Mouse (Mus musculus) left cerebral cortex, postnatal 10 days (tissue): Measurements from ENCODE around the gene Camta2. TPM values are rescaled to one million over a fixed set of nuclear protein-coding genes. Genes with fewer than 3 reads are reported as not detected.
A peak's percentile ranks its signal among the peaks of the same experiment; 100 is the strongest.

Source experiments
- DNase-seq, 2 experiments: peaks; one replicate each; pipeline ENCODE4 v3.0.0; 2021 to 2022; ENCODE audit warnings: low spot score in 2 of 2, mixed read lengths in 1 of 2; ENCODE audit errors: extremely low spot score in 1 of 2
- intact Hi-C: fragments of 180-260 bp; cut with DNase I; formaldehyde crosslinking; loops from one replicate; pipeline ENCODE4 v1.15.1; 2025
- total RNA-seq, 2 experiments: library from RNA; stranded (reverse); gene quantifications; 2 replicates each; pipeline ENCODE4 v1.2.3; 2021

Gene Camta2
- 100 to 1,000 TPM; 151 to 152 TPM for total RNA-seq

DNA sequence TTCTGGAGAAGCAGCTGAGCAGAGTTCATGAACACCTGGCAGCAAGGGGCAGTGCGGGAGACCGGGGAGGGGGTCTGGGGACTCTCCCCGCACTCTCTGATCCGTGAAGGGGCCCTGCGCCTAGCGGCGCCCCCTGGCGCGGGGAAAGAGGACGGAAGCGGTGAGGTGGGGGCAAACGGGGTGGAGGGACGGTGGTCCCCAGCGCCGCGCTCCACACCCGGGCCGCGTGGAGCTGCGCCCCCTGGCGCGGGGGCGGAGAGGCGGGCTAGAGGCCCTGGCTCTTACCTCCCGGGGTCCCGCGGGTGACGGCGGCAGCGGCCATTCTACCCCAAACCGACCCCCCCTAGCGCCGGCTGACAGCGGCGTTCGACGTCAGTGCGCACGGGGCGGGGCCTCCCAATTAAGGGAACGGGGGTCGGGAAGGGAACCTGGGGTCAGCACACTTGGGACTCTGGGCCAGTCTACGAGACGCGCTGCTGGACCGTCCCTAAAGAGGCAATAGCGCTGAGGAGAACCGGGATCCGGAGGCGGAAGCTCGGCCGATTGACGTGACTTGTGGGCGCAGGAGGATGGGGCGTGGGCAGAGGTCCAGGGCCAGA is at the start of gene Camta2:
TSS of gene Camta2 (minus strand) at position 505 of the 599 bp plus-strand sequence.
- peak; percentile 78 to 95 for DNase-seq
- intact Hi-C loops: loop anchor here (5.0 kb wide), 1 partner anchor 65 kb away; no protein-coding TSS in a partner anchor

DNA sequence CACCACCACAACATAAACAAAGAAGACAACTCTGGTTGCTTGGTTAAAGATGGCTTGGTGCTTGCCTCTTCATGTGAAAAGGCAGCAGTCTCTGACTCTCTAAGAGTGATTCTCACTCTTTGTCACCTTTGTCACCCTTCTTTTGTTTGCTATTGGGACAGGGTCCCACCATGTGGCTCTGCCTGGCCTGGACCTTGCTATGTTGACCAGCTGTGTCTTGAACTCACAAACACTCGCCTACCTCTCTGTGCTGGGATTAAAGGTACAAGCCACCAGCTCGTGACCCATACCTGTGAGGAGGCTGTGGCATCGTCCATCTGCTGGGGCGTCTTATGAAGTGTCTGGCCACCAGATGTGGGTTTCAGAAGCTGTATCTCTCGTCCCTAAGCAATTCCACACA is 45.4 kb upstream of the Camta2 start:
- DNase-seq: no peak
- intact Hi-C loops: no loop called here

DNA sequence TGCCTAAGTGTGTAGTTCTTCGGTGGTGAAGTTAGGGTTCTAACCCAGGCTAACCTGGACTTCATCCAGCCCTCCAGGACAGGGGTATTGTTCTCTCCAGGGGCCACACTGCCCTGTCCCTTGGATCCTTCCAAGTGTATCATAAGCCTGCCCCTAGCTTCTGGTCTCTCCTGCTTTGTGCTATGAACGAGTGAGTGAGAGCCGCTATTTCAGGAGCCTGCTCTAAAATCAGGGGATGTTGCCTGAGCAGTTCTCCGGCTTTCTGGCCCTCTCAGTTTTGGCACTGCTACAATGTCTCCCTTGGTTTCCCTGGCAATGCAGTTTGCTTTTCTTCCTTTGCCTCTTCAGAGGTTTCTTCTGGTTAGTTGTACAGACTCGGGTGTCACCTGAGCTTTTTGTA is 43.3 kb upstream of the Camta2 start:
- intact Hi-C loops: no loop called here
- peak in 1 of 2 experiments; percentile 77 for DNase-seq

DNA sequence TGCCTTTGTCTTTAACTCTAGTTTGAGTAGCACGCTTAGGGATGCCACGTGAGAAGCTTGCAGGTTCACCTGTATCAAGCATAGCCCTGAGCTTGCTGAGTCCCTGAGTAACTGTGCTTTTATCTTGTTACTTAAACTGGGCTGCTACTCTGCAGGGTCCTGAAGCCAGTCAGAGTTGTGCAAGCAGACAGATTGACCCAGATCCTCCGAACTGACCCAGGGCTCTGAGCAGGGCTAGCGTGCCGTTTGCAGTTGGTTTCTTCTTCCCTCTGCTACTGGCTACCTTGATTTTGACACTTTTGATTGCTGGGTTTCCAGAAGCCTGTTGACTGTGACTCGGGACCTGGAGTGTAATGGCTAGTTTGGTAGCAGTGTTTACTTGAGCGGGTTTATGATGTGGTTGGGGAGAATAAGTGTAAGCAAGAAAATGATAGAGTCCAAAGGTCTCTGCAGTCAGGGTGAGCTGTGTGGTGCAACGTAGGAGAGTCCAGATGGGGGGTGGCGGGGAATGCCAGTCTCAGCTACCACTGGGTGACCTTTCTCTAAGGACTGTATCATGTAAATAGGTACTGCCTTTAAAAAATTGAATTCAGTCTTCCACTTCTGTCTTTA is 42.6 kb upstream of the Camta2 start:
- intact Hi-C loops: no loop called here
- no peak for DNase-seq

DNA sequence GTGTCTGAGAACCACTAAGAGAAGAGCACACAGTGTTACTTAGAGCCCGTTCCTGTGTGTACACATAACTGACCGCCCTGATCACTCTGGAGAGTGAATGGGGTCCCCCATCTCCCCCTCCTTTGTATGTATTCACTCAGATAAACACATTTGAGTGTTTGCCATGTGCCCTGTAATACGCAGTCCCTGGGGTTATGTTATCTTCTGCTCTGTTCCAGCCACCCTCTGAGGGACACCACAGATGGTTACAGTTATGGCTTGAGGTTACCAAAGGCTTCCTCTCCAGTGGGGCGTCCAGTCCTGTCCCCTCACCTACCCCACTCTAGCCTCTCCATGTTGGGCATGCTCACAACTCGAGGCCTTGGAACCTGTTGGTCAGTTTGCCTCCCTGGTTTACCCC is 39.5 kb upstream of the Camta2 start:
- no peak for DNase-seq
- intact Hi-C loops: no loop called here

DNA sequence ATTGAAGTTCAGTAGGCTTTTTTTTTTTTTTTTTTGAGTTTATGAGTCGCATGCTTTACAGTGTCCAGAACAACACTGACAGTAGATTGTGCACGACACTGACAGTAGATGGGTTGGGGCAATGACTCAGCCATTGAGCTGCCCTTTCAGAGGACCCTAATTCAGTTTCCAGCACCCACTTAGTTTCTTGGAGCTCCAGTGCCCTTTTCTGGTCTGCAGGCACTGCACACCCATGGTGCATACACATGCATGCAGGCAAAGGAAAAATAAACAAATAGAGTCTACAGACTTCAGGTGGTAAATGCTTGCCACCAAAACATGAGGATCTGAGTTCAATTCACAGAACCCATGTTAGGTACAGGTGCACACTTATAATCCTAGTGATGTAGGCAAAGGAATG is 38.7 kb upstream of the Camta2 start:
- intact Hi-C loops: no loop called here
- no peak for DNase-seq

DNA sequence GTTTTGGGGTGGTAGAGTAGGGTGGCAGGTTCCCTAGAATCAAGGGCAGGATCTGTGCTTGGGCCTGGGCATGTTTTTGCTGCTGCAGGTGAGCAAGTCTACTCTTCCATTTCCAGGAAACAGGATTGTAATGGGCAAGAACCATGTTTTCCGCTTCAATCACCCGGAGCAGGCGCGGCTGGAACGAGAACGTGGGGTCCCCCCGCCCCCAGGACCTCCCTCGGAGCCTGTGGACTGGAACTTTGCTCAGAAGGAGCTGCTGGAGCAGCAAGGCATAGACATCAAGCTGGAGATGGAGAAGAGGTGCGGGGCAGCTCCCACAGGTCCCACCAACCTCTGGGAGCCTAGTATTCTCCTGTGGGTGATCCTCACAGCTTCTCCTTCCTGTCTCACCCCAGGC is 36.8 kb upstream of the Camta2 start:
- intact Hi-C loops: no loop called here
- DNase-seq: no peak

DNA sequence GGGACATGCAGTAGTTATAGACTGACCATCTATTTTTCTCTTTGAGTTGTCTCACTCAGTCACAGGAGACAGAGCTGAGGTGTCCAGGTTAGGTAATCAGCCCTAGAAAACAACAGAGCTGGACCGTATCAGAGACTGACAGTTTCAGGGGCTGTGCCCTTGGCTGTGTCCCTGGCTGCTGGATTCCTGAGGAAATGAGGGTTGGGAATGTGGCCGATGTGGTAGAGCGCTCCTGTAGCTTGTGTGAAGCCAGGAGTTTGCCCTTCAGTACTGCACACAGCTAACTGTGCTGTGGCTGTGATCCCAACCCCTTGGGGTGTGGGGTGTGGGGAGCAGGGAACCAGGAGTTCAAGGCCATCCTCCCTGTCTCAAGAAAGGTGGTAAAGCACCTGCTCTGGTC is 33.2 kb upstream of the Camta2 start:
- no peak for DNase-seq
- intact Hi-C loops: no loop called here

DNA sequence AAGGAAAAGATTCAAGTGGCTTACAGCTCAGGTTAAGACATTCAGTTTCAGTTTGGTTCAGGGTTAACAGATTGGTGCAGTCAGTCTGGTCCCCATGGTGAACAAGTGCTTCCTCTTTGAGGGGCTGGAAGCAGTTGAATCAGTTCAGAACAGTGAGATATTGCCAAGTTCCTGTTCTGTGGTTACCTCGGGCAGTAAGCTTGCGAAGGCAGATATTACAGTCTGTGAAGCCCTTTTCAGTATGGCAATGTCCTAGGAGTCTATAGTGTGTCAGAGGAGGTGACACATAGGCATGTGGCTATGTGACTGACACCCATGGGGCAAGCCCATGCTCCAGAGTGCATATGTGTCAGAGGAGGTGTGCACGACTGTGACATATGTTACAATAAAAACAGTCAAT is 32.7 kb upstream of the Camta2 start:
- DNase-seq: no peak
- intact Hi-C loops: no loop called here

DNA sequence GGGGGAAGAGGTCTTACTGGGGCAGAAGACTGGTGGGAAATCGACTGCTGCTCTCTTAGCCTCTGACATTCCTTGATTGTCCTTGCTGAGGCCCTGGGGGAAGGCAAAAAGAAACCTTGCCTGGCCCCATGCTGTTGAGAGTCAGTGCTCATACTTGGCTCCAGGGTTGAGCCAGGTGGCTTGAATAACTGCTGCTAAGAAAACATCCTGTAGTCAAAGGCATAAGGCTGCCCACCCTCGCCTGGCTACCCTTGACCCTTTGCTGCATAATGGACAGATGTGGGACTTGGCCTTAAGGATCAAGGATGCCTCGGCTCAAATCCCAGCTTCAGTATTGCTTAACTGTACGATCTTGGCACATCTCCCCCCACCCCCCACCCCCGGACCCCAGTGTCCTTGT is 30.6 kb upstream of the Camta2 start:
- intact Hi-C loops: no loop called here

DNA sequence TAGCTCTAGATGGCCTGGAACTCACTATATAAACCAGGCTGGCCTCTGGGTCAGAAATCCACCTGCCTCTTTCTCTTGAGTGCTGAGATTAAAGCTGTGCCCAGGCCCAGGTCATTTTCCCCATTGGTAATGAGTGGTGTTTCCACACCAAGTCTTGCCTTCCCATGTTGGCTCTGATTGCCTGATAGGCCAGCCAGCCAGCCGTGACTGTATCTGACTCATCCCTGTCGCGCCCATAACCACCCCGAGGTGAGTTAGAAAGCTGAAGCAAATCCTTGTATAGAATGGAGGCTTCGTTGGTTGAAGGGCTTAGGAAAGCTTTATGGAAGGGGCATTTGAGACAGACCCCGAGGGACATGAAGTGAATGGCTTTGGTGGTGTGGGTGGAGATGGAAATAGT is 27.9 kb upstream of the Camta2 start:
- intact Hi-C loops: no loop called here
- DNase-seq: no peak

More for the DNA sequence above, 30.6 kb upstream of the Camta2 start:
- no peak for DNase-seq

DNA sequence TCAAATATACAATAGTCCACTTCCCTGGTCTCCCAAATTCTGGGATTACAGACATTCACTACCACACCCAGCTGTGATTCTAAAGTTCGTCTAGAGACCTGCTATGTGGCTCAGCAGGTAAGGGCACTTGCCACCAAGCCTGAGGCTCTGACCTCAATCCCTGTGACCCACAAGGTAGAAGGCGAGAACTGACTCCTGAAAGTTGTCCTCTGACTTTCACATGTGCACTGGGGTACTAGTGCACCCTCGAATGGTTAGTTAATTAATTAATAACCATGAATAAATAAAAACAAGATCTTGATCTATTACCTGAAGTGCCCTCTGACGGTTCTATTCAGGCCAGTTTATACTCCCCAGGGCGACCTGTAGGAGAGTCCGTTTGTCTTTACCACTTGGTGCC is 25.3 kb upstream of the Camta2 start:
- intact Hi-C loops: no loop called here
- DNase-seq: no peak

DNA sequence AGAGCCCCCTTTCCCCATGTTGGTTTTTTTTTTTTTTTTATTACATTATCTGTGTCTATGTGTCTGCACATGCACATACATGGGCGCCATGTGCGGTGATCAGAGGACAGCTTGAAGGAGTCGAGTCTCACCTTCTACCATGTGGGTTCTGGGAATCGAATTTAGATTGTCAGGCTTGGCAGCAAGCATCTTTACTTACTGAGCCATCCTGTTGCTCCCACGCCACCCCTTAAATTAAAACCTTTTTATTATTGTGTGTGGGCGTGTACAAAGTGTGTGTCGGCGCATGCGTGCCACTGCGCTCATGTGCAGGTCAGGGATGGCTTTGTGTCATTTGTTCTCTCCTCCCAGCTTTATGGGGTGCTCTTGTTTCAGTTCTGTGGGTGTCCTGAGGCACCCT is 23.1 kb upstream of the Camta2 start:
- no peak for DNase-seq

DNA sequence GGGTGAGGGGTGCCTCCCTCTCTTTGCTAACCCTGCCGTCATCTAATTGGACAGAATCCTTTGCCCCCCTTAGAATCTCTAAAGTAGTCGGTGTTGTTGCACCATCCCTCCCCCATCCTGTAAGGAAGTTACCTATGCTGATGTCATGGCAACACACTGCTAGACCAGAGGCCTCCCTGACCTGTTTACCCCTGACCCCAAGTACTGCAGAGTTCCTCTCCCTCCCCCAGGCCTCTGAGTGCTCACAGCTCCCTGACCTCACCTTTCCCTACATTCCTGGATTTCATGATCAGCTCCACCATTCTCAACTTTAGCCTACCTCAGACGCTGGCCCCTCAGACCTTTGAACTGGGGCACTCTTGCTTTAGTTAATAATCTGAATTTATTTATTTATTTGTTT is 18.2 kb upstream of the Camta2 start:
- intact Hi-C loops: no loop called here
- DNase-seq: no peak

More for the DNA sequence above, 23.1 kb upstream of the Camta2 start:
- intact Hi-C loops: no loop called here

DNA sequence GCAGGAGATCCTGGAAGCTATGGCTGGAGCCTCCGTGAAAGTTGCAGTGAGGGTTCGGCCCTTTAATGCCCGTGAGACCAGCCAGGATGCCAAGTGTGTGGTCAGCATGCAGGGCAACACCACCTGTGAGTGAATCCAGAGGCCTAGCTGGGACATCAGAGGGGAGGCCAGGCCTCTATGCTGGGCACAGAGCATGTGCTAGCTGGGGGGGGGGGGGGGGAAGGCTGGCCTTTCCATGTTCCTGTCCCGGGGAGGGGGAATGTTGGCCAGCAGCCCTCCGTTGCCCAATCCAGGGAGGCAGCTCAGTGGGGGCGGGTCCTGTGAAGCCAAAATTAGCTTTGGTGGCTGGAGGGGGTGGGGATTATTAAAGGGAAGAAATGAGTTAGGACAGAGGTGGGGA is 14.9 kb upstream of the Camta2 start:
- intact Hi-C loops: no loop called here
- DNase-seq: peak in 1 of 2 experiments; percentile 49

DNA sequence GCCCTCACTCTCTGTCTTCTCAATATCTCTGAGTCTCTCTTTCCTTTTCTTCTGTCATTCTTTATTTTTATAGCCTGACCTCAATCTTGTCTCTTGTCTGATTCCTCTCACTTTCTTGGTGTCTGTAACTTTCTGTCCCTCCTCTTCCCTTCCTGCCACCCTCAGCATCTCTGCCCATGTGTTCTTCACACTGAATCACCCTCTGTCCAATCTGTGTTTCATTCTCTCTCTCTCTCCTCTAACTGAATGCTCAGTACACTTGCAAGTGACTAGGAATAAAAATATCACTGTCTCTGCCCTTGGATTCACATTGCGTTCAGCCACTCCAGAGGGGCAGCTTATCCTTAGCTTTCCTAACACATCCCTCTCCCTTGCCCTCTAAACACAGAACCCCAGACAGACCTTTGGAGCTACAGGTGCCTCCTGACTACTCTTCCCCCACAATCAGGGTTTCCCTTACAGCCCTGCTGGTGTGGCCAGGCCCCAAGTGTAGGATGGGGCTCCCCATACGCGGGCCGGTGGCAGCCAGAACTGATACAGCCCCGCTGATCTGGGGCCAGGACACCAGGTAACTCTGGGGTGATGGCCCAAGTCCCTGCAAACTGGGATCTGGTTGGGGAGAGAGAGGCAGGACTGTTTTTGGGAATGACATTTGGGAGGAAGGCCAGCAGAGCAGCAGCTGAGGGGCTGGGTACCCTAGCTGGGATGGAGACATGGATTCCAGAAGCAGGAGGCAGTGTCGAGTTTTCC is 14.3 kb upstream of the Camta2 start:
- no peak for DNase-seq
- intact Hi-C loops: loop anchor here (2.0 kb wide), 1 partner anchor 53 kb away; no protein-coding TSS in a partner anchor

DNA sequence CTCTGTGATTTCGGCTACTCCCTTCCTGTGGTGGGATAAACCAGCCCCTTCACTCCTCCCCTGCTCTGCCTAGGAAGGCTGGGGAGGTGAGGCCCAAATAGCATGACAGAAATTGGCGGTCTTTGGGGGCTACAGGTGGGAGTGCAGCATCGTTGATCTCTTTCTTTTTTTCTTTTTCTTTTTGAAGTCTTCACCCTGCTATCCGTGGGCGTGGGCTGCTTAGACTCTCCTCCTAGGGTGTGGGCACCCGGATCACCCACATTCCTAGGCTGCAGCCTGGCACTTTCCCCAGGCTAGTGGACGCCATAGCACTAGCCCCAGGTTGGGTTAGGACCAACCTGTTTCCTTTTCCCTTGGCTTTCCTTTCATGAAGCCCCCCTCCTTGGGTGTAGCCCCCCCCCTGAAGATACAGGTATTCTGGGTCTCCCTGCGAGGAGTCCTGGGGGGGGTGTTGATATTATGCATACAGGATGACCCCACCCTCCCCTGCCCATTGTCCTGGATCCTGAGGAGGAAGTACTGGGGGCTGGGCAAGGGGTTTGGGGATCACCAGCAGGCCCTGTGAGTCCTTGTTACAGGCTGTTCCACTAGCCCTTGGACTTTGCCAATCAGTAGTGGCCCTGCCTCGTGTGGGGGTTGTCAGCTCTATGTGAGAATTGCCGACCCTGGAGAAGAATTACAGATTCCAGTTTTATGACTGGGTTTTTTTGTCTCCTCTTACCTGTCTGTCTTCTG is 13.5 kb upstream of the Camta2 start:
- peak in 1 of 2 experiments; percentile 50 for DNase-seq
- intact Hi-C loops: loop anchor here (2.0 kb wide), 1 partner anchor 53 kb away; no protein-coding TSS in a partner anchor

DNA sequence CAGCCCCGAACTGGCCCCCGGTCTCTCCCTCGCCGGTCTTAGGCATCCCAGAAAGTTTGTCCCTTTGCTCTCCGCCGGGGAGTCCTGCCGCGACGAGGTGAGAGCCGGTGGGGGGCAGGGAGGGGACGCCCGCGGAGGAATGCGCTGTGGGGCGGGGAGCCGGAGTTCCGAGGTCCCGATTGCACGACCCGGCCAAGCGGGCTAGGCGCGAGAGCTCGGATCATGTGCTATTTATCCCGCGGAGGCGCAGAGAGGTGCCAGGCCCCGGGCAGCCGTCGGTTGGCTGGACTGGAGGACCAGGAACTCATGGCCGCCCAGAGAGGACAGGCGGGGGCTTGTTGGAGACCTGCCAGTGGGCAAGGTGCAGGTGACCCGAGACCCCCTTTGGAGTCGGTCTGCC is 12.7 kb upstream of the Camta2 start:
- peak; percentile 52 to 82 for DNase-seq
- intact Hi-C loops: loop anchor here (2.0 kb wide), 1 partner anchor 54 kb away; no protein-coding TSS in a partner anchor
